Comparison of ENCODE assay signal across 20 mouse cellular contexts in genomic region chr11:72415155-72415554, GRCm38 (mm10). TPM values are rescaled to one million over a fixed set of nuclear protein-coding genes. Genes with fewer than 3 reads are reported as not detected.
DNase-seq lines count a peak whose midpoint lies in the region; ATAC-seq lines count a peak whose summit lies in the region.
"Had no signal": no experiment of that assay in that cellular context is flagged by ENCODE, and none has a peak within 500 bp of the region (broad histone marks: within the 10 kb centered on the region; RNA-seq: fewer than 3 reads in every experiment).

No protein-coding gene starts in this region.

- H3K9ac ChIP-seq in heart, embryonic 12.5 days: no peak overlapping the region
- no peak overlapping the region for H3K9ac ChIP-seq in forebrain, embryonic 14.5 days (ENCODE audit: low read length)
- H3K9ac ChIP-seq: limb, embryonic 12.5 days; lung, embryonic 15.5 days had no signal

- 8% methylated on average over 8 of the region's 8 CpGs for WGBS in heart, embryonic 12.5 days
- WGBS in forebrain, embryonic 14.5 days: 88% methylated on average over 8 of the region's 8 CpGs

- DNase-seq in heart, adult 8-10 months (ENCODE audit: low spot score): no peak
- DNase-seq in c-Kit-positive CD71-positive TER-119-positive erythroid progenitor cells, embryonic 14.5 days (ENCODE audit: low spot score): peak; percentile 77
- DNase-seq in liver: peak; percentile 60
- no peak for DNase-seq in forebrain, embryonic 14.5 days (ENCODE audit: low spot score)
- no peak for DNase-seq in layer of hippocampus, adult 9-11 months
- DNase-seq: adrenal gland, postnatal 36 days; cerebellum, postnatal 25 days; kidney, adult 11 months; kidney, postnatal 14 days had no signal

- H3K4me1 ChIP-seq in heart, embryonic 12.5 days (replicated peaks): peaks cover 75% of the 10 kb centered on the region
- 0 out of 2 replicates have a peak, but pooled peaks cover 7% of the 10 kb centered on the region for H3K4me1 ChIP-seq in forebrain, embryonic 14.5 days (ENCODE audit: control insufficient read depth, insufficient read depth, low read length)

- H3K36me3 ChIP-seq in heart, embryonic 12.5 days: no peaks in the 10 kb centered on the region
- H3K36me3 ChIP-seq in forebrain, embryonic 14.5 days (ENCODE audit: control insufficient read depth, insufficient read depth, low read length): no peaks in the 10 kb centered on the region
- H3K36me3 ChIP-seq: embryonic facial prominence, embryonic 10.5 days; limb, embryonic 12.5 days; lung, embryonic 15.5 days had no signal

- no peaks in the 10 kb centered on the region for H3K9me3 ChIP-seq in heart, embryonic 12.5 days (replicated peaks)
- no peaks in the 10 kb centered on the region for H3K9me3 ChIP-seq in forebrain, embryonic 14.5 days (replicated peaks; ENCODE audit: control insufficient read depth, low read length)
- H3K9me3 ChIP-seq: embryonic facial prominence, embryonic 10.5 days; limb, embryonic 12.5 days; lung, embryonic 15.5 days had no signal

- H3K4me2 ChIP-seq in heart, embryonic 12.5 days: peak overlapping the region; percentile 14; the same call in 1 of the 2 replicates
- H3K4me2 ChIP-seq in forebrain, embryonic 14.5 days (ENCODE audit: low read length): no peak overlapping the region
- H3K4me2 ChIP-seq: limb, embryonic 12.5 days; lung, embryonic 15.5 days had no signal

- H3K27ac ChIP-seq in heart, embryonic 12.5 days (ENCODE audit: poor library complexity, severe bottlenecking): peak overlapping the region; percentile 22; the same call in 1 of the 2 replicates
- H3K27ac ChIP-seq in forebrain, embryonic 14.5 days (ENCODE audit: low read depth, low read length): no peak overlapping the region
- H3K27ac ChIP-seq: embryonic facial prominence, embryonic 10.5 days; hindbrain, postnatal 0 days; limb, embryonic 12.5 days; lung, embryonic 15.5 days had no signal

- ATAC-seq in heart, embryonic 12.5 days (ENCODE audit: insufficient number of reproducible peaks, low FRiP score): 0 out of 2 replicates have a peak, but pooled peaks have one; percentile 5
- peak; percentile 75 for ATAC-seq in megakaryocyte progenitor cell, adult 5-6 weeks (replicated peaks; ENCODE audit: poor library complexity)
- ATAC-seq in forebrain, embryonic 14.5 days: no peak
- ATAC-seq: forebrain, embryonic 16.5 days; hindbrain, postnatal 0 days had no signal

- H3K27me3 ChIP-seq in heart, embryonic 12.5 days (replicated peaks): no peaks in the 10 kb centered on the region
- H3K27me3 ChIP-seq in forebrain, embryonic 14.5 days (replicated peaks; ENCODE audit: control insufficient read depth, insufficient read depth, low read length): no peaks in the 10 kb centered on the region
- H3K27me3 ChIP-seq: lung, embryonic 15.5 days had no signal

- no peak overlapping the region for H3K4me3 ChIP-seq in heart, embryonic 12.5 days
- no peak overlapping the region for H3K4me3 ChIP-seq in forebrain, embryonic 14.5 days (ENCODE audit: low read depth, low read length)
- H3K4me3 ChIP-seq: embryonic facial prominence, embryonic 10.5 days; limb, embryonic 12.5 days; lung, embryonic 15.5 days had no signal

RNA-seq across cellular contexts. Expression of gene Smtnl2, which starts 3.6 kb away (rescaled TPM):
- polyA plus RNA-seq in heart, embryonic 12.5 days (2016; fragmentation: Nextera tagmentation; extraction: Ambion mirVana): 191 and 194 TPM in 2 replicates
- total RNA-seq in heart, adult 8-10 months (2022): 10 to 100 TPM; 13.6 to 18.9 (median 16.5) TPM
- not detected in 2 replicates for total RNA-seq in megakaryocyte progenitor cell, adult 5-6 weeks (2015)
- total RNA-seq in megakaryocyte progenitor cell, adult 5-6 weeks (2017): 0.14 TPM in 1 of 2 replicates, not detected in the other
- polyA plus RNA-seq in forebrain, embryonic 14.5 days (2014; fragmentation: Nextera tagmentation; extraction: Ambion mirVana): 1.4 and 1.6 TPM in 2 replicates
- total RNA-seq: megakaryocyte, adult 5-6 weeks had no signal

RNA-seq across cellular contexts. Expression of gene Ggt6, which starts 20.2 kb away (rescaled TPM):
- not detected in 2 replicates for polyA plus RNA-seq in heart, embryonic 12.5 days (2016; fragmentation: Nextera tagmentation; extraction: Ambion mirVana)
- under 1 TPM in 2 of 4 experiments, not detected in 2; 0.32 to 0.44 TPM for total RNA-seq in heart, adult 8-10 months (2022)
- not detected in 2 replicates for total RNA-seq in megakaryocyte progenitor cell, adult 5-6 weeks (2015)
- total RNA-seq in megakaryocyte progenitor cell, adult 5-6 weeks (2017): not detected in 2 replicates
- polyA plus RNA-seq in forebrain, embryonic 14.5 days (2014; fragmentation: Nextera tagmentation; extraction: Ambion mirVana): not detected in 2 replicates
- total RNA-seq: hindbrain, postnatal 0 days; megakaryocyte, adult 5-6 weeks had no signal
- polyA plus RNA-seq: C2C12; forebrain, embryonic 16.5 days; hindbrain, postnatal 0 days; midbrain, postnatal 0 days had no signal

RNA-seq across cellular contexts. Expression of gene Mybbp1a, which starts 26.0 kb away (rescaled TPM):
- polyA plus RNA-seq in heart, embryonic 12.5 days (2016; fragmentation: Nextera tagmentation; extraction: Ambion mirVana): 99.5 and 106 TPM in 2 replicates
- 10 to 100 TPM; 42.4 to 49.4 (median 45.9) TPM for total RNA-seq in heart, adult 8-10 months (2022)
- total RNA-seq in megakaryocyte progenitor cell, adult 5-6 weeks (2015): 255 and 264 TPM in 2 replicates
- 148 and 164 TPM in 2 replicates for total RNA-seq in megakaryocyte progenitor cell, adult 5-6 weeks (2017)
- 80.5 and 82.1 TPM in 2 replicates for polyA plus RNA-seq in forebrain, embryonic 14.5 days (2014; fragmentation: Nextera tagmentation; extraction: Ambion mirVana)

RNA-seq across cellular contexts. Expression of gene Tekt1, which starts 52.9 kb away (rescaled TPM):
- 0.32 and 0.85 TPM in 2 replicates for polyA plus RNA-seq in heart, embryonic 12.5 days (2016; fragmentation: Nextera tagmentation; extraction: Ambion mirVana)
- under 1 TPM in 1 of 4 experiments, not detected in 3; 0.28 TPM for total RNA-seq in heart, adult 8-10 months (2022)
- not detected in 2 replicates for total RNA-seq in megakaryocyte progenitor cell, adult 5-6 weeks (2015)
- not detected in 2 replicates for total RNA-seq in megakaryocyte progenitor cell, adult 5-6 weeks (2017)
- polyA plus RNA-seq in forebrain, embryonic 14.5 days (2014; fragmentation: Nextera tagmentation; extraction: Ambion mirVana): 10.4 and 10.5 TPM in 2 replicates
- total RNA-seq: megakaryocyte, adult 5-6 weeks had no signal
- polyA plus RNA-seq: C2C12; spleen, adult 2 months had no signal

Comparison
In these comparisons a context has a peak if more than half of its experiments do, and no peak if none do; other contexts are left out.
1. DNase-seq: peak in c-Kit-positive CD71-positive TER-119-positive erythroid progenitor cells, embryonic 14.5 days (single experiment) and liver (single experiment); none in heart, adult 8-10 months (single experiment), forebrain, embryonic 14.5 days (single experiment) and layer of hippocampus, adult 9-11 months (single experiment).
2. RNA of gene Smtnl2, which starts 3.6 kb away (total RNA-seq): 13.6 to 18.9 TPM in heart, adult 8-10 months; 0.14 TPM in megakaryocyte progenitor cell, adult 5-6 weeks; every median in the first group is over 10 times any median in the second.